ENCODE assay signal across 19 mouse cellular contexts in the genomic region with DNA sequence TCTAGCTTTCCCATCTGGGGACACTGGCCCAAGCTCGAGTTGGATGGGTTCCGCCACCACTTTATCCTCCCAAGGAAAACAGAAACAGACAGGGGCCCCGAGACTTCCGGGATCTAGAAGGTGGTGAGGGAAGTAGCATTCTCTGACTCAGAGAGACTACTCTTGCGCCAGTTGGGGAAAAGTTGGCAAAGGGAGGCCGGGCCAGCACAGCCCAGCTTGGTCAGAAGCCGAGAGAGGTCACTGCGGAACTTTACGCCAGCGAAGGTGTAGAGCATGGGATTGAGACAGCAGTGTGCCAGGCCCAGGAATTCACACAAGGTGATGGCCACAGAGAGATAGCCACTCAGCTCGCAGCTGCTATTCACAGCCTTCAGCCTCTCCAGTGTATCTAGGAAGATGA. TPM values are rescaled to one million over a fixed set of nuclear protein-coding genes. Genes with fewer than 3 reads are reported as not detected.
A peak's percentile ranks its signal among the peaks of the same experiment; 100 is the strongest.
DNase-seq lines count a peak whose midpoint lies in the region; TF ChIP-seq lines count a peak whose summit lies in the region.
"Had no signal": no experiment of that assay in that cellular context is flagged by ENCODE, and none has a peak within 500 bp of the region (broad histone marks: within the 10 kb centered on the region; RNA-seq: fewer than 3 reads in every experiment).

No protein-coding gene starts in this region.

- TF ChIP-seq POLR2A in bone marrow, adult 2 months (IDR thresholded peaks at IDR 0.05; ENCODE audit: borderline replicate concordance, control insufficient read depth, low read depth, low read length), result no peak

- H3K4me3 ChIP-seq in bone marrow, adult 2 months (replicated peaks; ENCODE audit: control insufficient read depth, low read depth, low read length), result no peak overlapping the region
- H3K4me3 ChIP-seq: hindbrain, embryonic 15.5 days had no signal

- WGBS in bone marrow, adult 2 months, result 64% methylated on average over 11 of the region's 11 CpGs

- peak; percentile 41 for DNase-seq in adrenal gland, adult 2 months
- no peak for DNase-seq in adrenal gland, adult 18-20 months (ENCODE audit: low spot score in 2 of 2)
- DNase-seq in heart, adult 11 months, result peak; percentile 94
- DNase-seq in heart, postnatal 4 days, result no peak
- DNase-seq in kidney, postnatal 14 days, result peak; percentile 7
- DNase-seq in kidney, adult 8-10 months, result no peak
- no peak for DNase-seq in urinary bladder, postnatal 4 days (ENCODE audit: low spot score in 2 of 2)
- DNase-seq: forebrain, postnatal 0 days; gastrocnemius, postnatal 10 days; right cerebral cortex, postnatal 14 days had no signal

- no peak for TF ChIP-seq CTCF in bone marrow, adult 2 months (IDR thresholded peaks at IDR 0.05; ENCODE audit: control insufficient read depth, insufficient read depth, low read length)

- H3K4me1 ChIP-seq in bone marrow, adult 2 months (ENCODE audit: control insufficient read depth, insufficient read depth, low read length), result peaks cover 17% of the 10 kb centered on the region

- H3K27ac ChIP-seq in bone marrow, adult 2 months (ENCODE audit: control insufficient read depth, insufficient read depth, low read depth, low read length, poor library complexity), result peak overlapping the region; percentile 16
- H3K27ac ChIP-seq: hindbrain, embryonic 15.5 days; kidney, postnatal 0 days; liver, embryonic 14.5 days had no signal

RNA-seq across cellular contexts. Expression of a gene that starts 30.5 kb away (rescaled TPM):
- total RNA-seq in adrenal gland, adult 2 months (2021), result 10 to 100 TPM; 41.9 to 61.1 TPM
- 62.7 and 64.5 TPM in 2 replicates for polyA plus RNA-seq in adrenal gland, adult 2 months (2012; rRNA removed)
- total RNA-seq in adrenal gland, adult 18-20 months (2021), result 10 to 100 TPM; 41.3 to 46.6 TPM
- 10 to 100 TPM; 56.8 to 64.0 TPM for total RNA-seq in heart, postnatal 4 days (2021)
- polyA plus RNA-seq in bone marrow, adult 2 months (2011; ENCODE audit: insufficient read depth, insufficient read length, low replicate concordance, missing spikeins), result 9.0 and 15.6 TPM in 2 replicates

RNA-seq across cellular contexts. Expression of a gene that starts 48.6 kb away (rescaled TPM):
- total RNA-seq in adrenal gland, adult 2 months (2021), result under 1 TPM in 1 of 2 experiments, not detected in 1; 0.17 TPM
- 0.15 and 0.26 TPM in 2 replicates for polyA plus RNA-seq in adrenal gland, adult 2 months (2012; rRNA removed)
- under 1 TPM; 0.16 to 0.40 TPM for total RNA-seq in adrenal gland, adult 18-20 months (2021)
- under 1 TPM; 0.14 to 0.29 TPM for total RNA-seq in heart, postnatal 4 days (2021)
- polyA plus RNA-seq in bone marrow, adult 2 months (2011; ENCODE audit: insufficient read depth, insufficient read length, low replicate concordance, missing spikeins), result 0.61 and 13.4 TPM in 2 replicates
- total RNA-seq: forebrain, postnatal 0 days; gastrocnemius, postnatal 10 days; layer of hippocampus, postnatal 25 days; left cerebral cortex, postnatal 36 days had no signal
- polyA plus RNA-seq: forebrain, postnatal 0 days; heart, postnatal 0 days; hindbrain, embryonic 15.5 days; kidney, postnatal 0 days; midbrain, embryonic 16.5 days; neural tube, embryonic 11.5 days had no signal

RNA-seq across cellular contexts. Expression of a gene that starts 58.3 kb away (rescaled TPM):
- total RNA-seq in adrenal gland, adult 2 months (2021), result not detected
- not detected in 2 replicates for polyA plus RNA-seq in adrenal gland, adult 2 months (2012; rRNA removed)
- not detected for total RNA-seq in adrenal gland, adult 18-20 months (2021)
- not detected for total RNA-seq in heart, postnatal 4 days (2021)
- not detected in 2 replicates for polyA plus RNA-seq in bone marrow, adult 2 months (2011; ENCODE audit: insufficient read depth, insufficient read length, low replicate concordance, missing spikeins)
- total RNA-seq: forebrain, postnatal 0 days; layer of hippocampus, postnatal 25 days; left cerebral cortex, postnatal 36 days had no signal
- polyA plus RNA-seq: forebrain, postnatal 0 days; heart, postnatal 0 days; hindbrain, embryonic 15.5 days; liver, embryonic 14.5 days; midbrain, embryonic 16.5 days had no signal

Comparison
In these comparisons a context has a peak if more than half of its experiments do, and no peak if none do; other contexts are left out.
1. DNase-seq: peak in adrenal gland, adult 2 months (single experiment), heart, adult 11 months (single experiment) and kidney, postnatal 14 days (single experiment); none in adrenal gland, adult 18-20 months (0 of 2), heart, postnatal 4 days (single experiment), kidney, adult 8-10 months (0 of 2) and urinary bladder, postnatal 4 days (0 of 2).